Mouse (Mus musculus) forebrain, postnatal 0 days (tissue): ENCODE results near the gene Tysnd1. TPM values are rescaled to one million over a fixed set of nuclear protein-coding genes. Genes with fewer than 3 reads are reported as not detected.

ENCODE experiments used
- ATAC-seq: fragments of 200-750 bp; cut with Nextera tagmentation; 2 replicates; pipeline ENCODE4 v1.8.0; 2017; ENCODE audit warnings: mild to moderate bottlenecking, moderate library complexity
- DNase-seq: peaks from one replicate; pipeline ENCODE4 v3.0.0-alpha.2; 2015
- H3K27ac ChIP-seq: fragments of 300-500 bp; sonication (generic); 2 replicates; pipeline ENCODE4 v1.5.1; 2014; ENCODE audit warnings: low read depth, mild to moderate bottlenecking, antibody characterized with exemption, low read length, moderate library complexity, mixed read lengths
- H3K27me3 ChIP-seq: fragments of 300-500 bp; sonication (generic); 2 replicates; pipeline ENCODE4 v1.6.1; 2014; ENCODE audit warnings: mild to moderate bottlenecking, low read length, mixed read lengths; ENCODE audit not compliant: insufficient read depth
- H3K36me3 ChIP-seq: fragments of 300-500 bp; sonication (generic); 2 replicates; pipeline ENCODE4 v1.6.1; 2014; ENCODE audit warnings: mild to moderate bottlenecking, moderate library complexity; ENCODE audit not compliant: insufficient read depth
- H3K4me1 ChIP-seq: fragments of 300-500 bp; sonication (generic); 2 replicates; pipeline ENCODE4 v1.6.1; 2014; ENCODE audit warnings: antibody characterized with exemption; ENCODE audit not compliant: insufficient read depth
- H3K4me2 ChIP-seq: fragments of 300-500 bp; sonication (generic); 2 replicates; pipeline ENCODE4 v1.6.1; 2014; ENCODE audit warnings: low read depth, mild to moderate bottlenecking, moderate library complexity
- H3K4me3 ChIP-seq: fragments of 300-500 bp; sonication (generic); 2 replicates; pipeline ENCODE4 v1.5.1; 2014; ENCODE audit warnings: low read depth, low read length, mixed read lengths
- H3K9ac ChIP-seq: fragments of 300-500 bp; sonication (generic); 2 replicates; pipeline ENCODE4 v1.6.1; 2014; ENCODE audit warnings: mild to moderate bottlenecking
- H3K9me3 ChIP-seq: fragments of 300-500 bp; sonication (generic); 2 replicates; pipeline ENCODE4 v1.6.1; 2016; ENCODE audit warnings: low read length
- CTCF ChIP-seq: sonication (generic); IDR thresholded peaks from 2 replicates; pipeline ENCODE4 v1.5.1; 2016; ENCODE audit warnings: antibody characterized with exemption, control low read depth, low read depth
- WGBS: fragments of 180-500 bp; shearing (Covaris S2); extraction: QIAGEN DNeasy Blood & Tissue Kit; methylation state at CpG from one replicate; pipeline ENCODE4 v1.1.7; 2014; 5-methylcytosine and 5-hydroxymethylcytosine counted together
- polyA plus RNA-seq: library from polyadenylated mRNA; unstranded; fragments of >200 nt; fragmentation: Nextera tagmentation; extraction: Ambion mirVana; gene quantifications from 2 replicates; pipeline ENCODE4 v1.2.1, GENCODE M21; 2015
- total RNA-seq: library from RNA; depleted of rRNA; stranded (reverse); fragments of >200 nt; gene quantifications from 2 replicates; pipeline ENCODE4 v1.2.3, GENCODE M21; 2014

Gene Tysnd1
- total and polyA plus RNA-seq, 2 experiments from 2014 or later = 34.4 to 56.8 TPM

DNA sequence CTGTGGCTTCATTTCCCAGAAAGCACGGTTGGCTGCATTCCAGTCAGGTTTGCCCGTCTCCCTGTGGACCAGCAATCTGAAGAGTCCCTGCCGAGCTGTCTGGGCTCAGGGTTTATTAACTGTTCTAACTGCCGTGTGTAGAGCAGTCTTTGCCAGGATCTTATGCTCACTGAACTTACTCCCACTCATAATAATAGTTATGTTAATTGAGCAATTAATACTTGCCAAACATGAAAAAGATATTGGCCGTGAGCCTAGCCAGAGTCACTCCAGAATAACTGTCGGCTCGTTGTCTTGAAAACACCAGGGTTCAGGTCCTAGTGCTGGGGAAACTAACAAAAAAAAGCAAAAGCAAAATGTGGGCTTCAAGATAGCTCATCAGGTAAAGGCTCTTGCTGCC, 26.0 kb upstream of the Tysnd1 start:
- no peak overlapping the region for H3K4me3 ChIP-seq
- H3K9me3 ChIP-seq = no peaks in the 10 kb centered on the region
- no peaks in the 10 kb centered on the region for H3K27me3 ChIP-seq
- H3K9ac ChIP-seq = no peak overlapping the region
- TF ChIP-seq CTCF = no peak
- no peaks in the 10 kb centered on the region for H3K4me1 ChIP-seq
- 26% methylated on average over 7 of the region's 7 CpGs for WGBS
- DNase-seq (no peak), ATAC-seq (peak; percentile 14; the same call in 1 of the 2 replicates)
- no peak overlapping the region for H3K4me2 ChIP-seq
- peaks cover 82% of the 10 kb centered on the region for H3K36me3 ChIP-seq
- H3K27ac ChIP-seq = no peak overlapping the region

DNA sequence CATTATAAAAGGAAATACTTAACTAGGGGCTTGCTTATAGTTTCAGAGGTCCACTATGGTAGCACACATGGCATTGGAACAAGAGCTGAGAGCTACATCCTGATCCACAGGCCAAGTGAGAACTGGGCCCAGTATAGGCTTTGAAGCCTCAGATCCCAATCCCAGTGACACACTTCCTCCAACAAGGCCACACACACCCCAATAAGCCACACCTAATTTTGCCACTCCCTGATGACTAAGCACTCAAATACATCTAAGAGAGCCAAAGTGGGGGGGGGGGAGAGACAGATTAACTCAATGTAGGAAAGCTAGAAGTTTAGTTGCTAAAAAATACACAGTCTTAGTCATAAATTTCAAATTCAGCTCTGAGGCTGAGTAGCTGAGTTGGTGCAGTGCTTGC, 25.4 kb upstream of the Tysnd1 start:
- no peak overlapping the region for H3K27ac ChIP-seq
- no peak overlapping the region for H3K9ac ChIP-seq
- H3K4me1 ChIP-seq = no peaks in the 10 kb centered on the region
- no peaks in the 10 kb centered on the region for H3K9me3 ChIP-seq
- no peak overlapping the region for H3K4me3 ChIP-seq
- no peak overlapping the region for H3K4me2 ChIP-seq
- peaks cover 82% of the 10 kb centered on the region for H3K36me3 ChIP-seq
- DNase-seq (no peak), ATAC-seq (no peak)
- no peak for TF ChIP-seq CTCF
- H3K27me3 ChIP-seq = no peaks in the 10 kb centered on the region

DNA sequence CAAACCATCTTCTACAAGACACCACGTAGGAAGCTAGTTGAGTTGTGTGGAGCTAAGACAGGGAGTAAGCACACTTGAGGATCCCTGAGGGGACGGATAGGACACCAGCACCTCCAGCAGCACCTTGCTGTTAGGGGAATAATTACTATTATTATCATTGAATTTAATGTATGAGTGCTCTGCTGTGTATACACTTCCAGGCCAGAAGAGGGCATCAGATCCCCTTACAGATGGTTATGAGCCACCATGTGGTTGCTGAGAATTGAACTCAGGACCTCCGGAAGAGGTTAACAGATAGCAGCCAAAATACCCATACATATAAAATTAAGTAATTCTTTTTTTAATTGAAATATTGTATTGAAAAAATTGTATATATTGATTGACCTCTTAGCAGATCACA, 24.6 kb upstream of the Tysnd1 start:
- Histone ChIP-seq H3K4me2 (no peak overlapping the region), H3K27ac (no peak overlapping the region), H3K9me3 (no peaks in the 10 kb centered on the region), H3K4me3 (no peak overlapping the region), H3K9ac (no peak overlapping the region), H3K36me3 (peaks cover 82% of the 10 kb centered on the region), H3K27me3 (no peaks in the 10 kb centered on the region), H3K4me1 (no peaks in the 10 kb centered on the region)
- ATAC-seq (no peak), DNase-seq (no peak)
- TF ChIP-seq CTCF = peak; percentile 36
- 97% methylated on average over 3 of the region's 3 CpGs for WGBS

DNA sequence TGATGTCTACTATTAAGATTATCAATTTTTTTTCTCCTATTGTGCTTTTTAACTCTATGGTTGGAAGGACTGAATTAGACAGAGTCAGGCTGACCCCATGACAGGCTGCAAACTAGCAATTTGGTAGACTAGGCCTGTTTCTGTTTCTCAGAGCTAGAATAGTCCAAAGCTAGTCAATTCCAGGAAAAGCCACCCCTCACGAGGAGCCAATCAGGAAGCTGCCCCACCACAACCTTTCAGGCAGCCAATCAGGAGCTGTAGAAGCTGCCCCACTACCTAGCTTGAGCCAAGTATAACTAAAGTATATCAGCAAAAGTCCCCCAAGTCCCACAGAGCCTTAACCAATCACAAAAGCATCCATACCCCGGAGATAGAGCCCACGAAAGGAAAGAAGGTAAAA, 19.4 kb upstream of the Tysnd1 start:
- WGBS = 83% methylated on average over 3 of the region's 3 CpGs
- DNase-seq (no peak), ATAC-seq (no peak)
- no peak for TF ChIP-seq CTCF
- Histone ChIP-seq H3K9ac (no peak overlapping the region), H3K27me3 (no peaks in the 10 kb centered on the region), H3K9me3 (no peaks in the 10 kb centered on the region), H3K4me2 (no peak overlapping the region), H3K27ac (no peak overlapping the region), H3K4me3 (no peak overlapping the region), H3K36me3 (peaks cover 45% of the 10 kb centered on the region), H3K4me1 (peaks cover 2% of the 10 kb centered on the region; the same call in 1 of the 2 replicates)

DNA sequence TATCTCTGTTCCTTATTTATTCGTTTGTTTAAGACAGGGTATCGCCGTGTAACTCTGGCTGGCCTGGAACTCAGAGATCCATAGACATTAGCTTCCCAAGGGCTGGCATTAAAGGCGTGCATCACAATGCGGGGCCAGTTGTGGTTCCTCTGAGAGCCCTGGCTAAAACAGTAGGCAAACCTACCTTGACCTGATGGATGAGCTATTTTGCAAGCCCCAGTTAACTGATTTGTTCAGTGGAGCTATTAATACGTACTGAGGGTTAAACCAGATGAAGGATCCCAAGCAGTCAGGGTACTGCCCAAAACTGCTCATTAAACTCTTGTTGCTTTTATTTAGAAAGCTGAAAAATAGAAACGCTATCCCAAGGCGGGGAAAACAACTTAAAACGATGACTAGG, 15.8 kb upstream of the Tysnd1 start:
- ATAC-seq = peak; percentile 1; the same call in 1 of the 2 replicates
- Histone ChIP-seq H3K36me3 (peaks cover 13% of the 10 kb centered on the region), H3K4me1 (peaks cover 7% of the 10 kb centered on the region; the same call in 1 of the 2 replicates), H3K4me2 (peak overlapping the region; percentile 74), H3K27me3 (no peaks in the 10 kb centered on the region), H3K27ac (peak overlapping the region; percentile 70), H3K4me3 (peak overlapping the region; percentile 97), H3K9me3 (no peaks in the 10 kb centered on the region), H3K9ac (peak overlapping the region; percentile 92)
- no peak for TF ChIP-seq CTCF
- 36% methylated on average over 9 of the region's 9 CpGs for WGBS
- DNase-seq = no peak

DNA sequence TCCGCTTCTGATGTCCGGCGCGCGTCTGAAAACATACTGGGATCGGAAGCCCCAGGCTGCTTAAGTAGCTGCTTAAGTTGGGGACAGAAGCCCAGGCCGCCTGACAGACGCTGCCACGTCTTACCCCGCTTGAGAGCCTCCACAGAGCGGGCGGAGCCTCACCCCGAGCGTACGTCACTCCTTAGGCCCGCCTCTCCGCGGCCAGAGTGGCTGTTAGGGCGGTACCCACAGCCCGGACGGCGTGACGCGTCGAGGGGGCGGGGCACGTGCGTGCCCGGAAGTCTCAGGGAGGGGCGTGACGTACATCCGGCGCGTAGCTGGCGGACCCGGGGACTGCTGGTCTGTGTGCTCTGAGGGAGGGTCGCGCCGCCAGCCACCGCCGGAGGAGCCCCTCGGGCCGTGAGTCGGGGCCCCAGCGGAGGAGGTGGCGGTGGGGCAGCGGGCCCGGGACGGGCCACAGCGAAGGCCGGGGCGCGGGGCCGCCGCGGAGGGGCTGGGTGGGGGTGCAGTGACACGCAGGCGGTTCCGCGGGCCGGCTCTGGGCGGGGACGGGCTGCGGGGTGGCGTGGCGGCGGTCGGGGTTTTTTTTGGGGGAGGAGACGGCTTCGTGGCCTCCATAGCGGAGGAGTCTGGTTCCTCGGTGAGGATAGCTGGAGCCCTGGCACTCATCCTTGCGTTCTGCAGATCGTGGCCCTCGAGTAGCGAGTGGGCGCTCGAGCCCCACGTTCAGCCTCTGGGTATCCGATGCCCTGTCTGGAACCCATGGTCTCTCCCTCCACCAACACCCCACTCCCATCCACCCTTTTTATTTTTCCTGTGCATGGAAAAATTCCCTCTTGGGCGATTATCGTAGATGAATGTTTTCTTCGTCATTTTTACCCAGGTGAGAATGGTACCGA, 15.1 kb upstream of the Tysnd1 start, which contains the start of gene Sar1a:
TSS of gene Sar1a (plus strand) at position 285 of the 899 bp plus-strand sequence.
- Histone ChIP-seq H3K4me2 (peak within 1 kb of the TSS; percentile 74), H3K4me1 (peaks cover 7% of the 10 kb centered on the region; the same call in 1 of the 2 replicates), H3K9me3 (no peaks in the 10 kb centered on the region), H3K4me3 (peak within 1 kb of the TSS; percentile 97), H3K27me3 (no peaks in the 10 kb centered on the region), H3K36me3 (peaks cover 12% of the 10 kb centered on the region), H3K9ac (peak within 1 kb of the TSS; percentile 92), H3K27ac (peak within 1 kb of the TSS; percentile 86)
- ATAC-seq (peak; percentile 100), DNase-seq (peak; percentile 99)
- TF ChIP-seq CTCF = no peak
- 4% methylated on average over 77 of the region's 84 CpGs for WGBS

DNA sequence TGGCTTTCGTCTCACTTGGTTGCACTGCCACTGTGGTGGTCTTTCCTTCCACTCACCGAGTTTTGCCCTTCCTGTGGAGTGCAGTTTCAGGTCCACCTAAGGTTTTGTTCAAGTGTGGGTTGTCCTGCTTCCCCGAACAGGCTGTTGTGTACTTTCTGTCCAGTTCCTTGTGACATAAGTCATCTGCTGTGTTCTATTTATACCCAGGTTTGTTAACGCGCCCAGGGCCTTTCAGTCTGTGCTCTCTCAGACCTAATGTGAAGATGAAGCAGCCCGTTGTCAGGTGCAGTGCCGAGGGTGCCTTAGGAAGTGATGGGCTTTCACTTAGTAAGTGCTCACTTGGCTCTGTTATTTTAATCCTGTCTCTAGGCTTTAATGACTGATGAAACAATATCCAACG, 5.9 kb upstream of the Tysnd1 start:
- no peak for DNase-seq
- TF ChIP-seq CTCF = no peak

More for the DNA sequence above, 5.9 kb upstream of the Tysnd1 start:
- no peaks in the 10 kb centered on the region for H3K9me3 ChIP-seq
- WGBS = 88% methylated on average over 8 of the region's 8 CpGs
- H3K4me3 ChIP-seq = no peak overlapping the region
- no peaks in the 10 kb centered on the region for H3K27me3 ChIP-seq
- ATAC-seq = no peak
- no peak overlapping the region for H3K4me2 ChIP-seq
- no peak overlapping the region for H3K27ac ChIP-seq
- no peaks in the 10 kb centered on the region for H3K4me1 ChIP-seq
- H3K9ac ChIP-seq = no peak overlapping the region
- peaks cover 74% of the 10 kb centered on the region for H3K36me3 ChIP-seq
